Mouse (Mus musculus) heart, postnatal 36 days (tissue): ENCODE measurements at regions not wholly inside any gene's neighbourhood (a gene's known extent, or its start where the extent isn't known, plus 50 kb on each side); places are given as distances from the start of the nearest gene placed in this dataset.
A peak's percentile ranks its signal among the peaks of the same experiment; 100 is the strongest.

Source experiments
- DNase-seq, 2 experiments: peaks; one replicate each; pipeline ENCODE4 v3.0.0; 2021 to 2022
- intact Hi-C: fragments of 180-260 bp; cut with DNase I; formaldehyde crosslinking; loops from one replicate; pipeline ENCODE4 v1.15.1; 2025

DNA sequence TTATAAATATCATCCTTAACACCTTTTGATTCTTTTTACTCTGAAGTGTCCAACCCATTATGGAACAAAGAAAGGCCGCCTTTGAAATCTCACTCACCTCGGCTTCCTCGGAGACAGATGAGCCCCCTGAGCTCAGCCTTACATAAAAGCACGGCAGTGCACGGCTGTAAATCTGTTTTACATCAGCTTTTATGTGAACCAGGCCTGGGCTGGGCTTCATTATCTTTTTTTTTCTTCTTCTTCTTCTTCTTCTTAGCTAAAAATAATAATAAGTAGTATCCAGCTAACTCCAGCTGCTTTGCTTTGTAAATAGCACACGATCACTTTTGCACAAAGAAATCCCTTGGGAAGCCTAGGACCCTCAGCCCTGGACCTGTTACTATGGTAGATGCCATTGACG lies 204.3 kb upstream of the Ntm start:
- DNase-seq: no peak
- intact Hi-C loops: no loop called here

DNA sequence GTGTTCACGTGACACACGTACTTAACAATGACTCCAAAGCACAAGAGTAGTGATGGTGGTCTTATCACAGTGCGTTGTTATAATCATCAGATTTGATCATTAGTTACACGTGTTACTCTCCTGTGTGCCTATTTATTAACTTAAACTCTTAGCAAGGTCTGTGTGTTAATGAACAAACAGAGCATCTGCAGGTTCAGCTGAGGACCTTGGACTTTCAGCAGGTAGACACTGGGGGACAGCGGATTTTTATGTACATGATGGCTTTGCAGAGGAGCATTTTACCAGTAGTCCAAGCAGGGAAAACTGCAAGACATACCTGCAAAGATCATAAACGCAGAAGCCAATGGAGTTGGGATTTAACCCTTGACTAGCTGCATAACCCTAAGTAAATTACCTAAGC lies 211.7 kb upstream of the Ntm start:
- intact Hi-C loops: no loop called here
- DNase-seq: no peak

DNA sequence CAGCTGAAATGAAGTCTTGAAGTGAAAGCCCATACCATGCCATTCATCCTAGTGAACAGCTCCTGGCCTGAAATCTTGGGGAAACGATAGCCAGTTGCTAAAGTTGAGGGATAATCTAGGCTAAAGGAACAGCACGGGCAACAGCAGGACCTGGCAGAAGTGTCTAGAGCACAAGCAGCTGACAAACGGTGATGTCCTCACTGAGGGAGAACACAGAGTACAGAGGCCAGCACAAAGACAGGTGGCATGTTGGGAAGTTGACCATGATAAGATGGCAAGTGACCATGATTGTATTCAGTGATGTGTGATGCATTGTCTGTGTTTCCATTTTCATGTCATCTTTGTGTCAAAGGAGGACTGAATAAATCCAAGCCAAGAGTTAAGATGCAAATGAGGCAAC lies 212.4 kb upstream of the Ntm start:
- no peak for DNase-seq
- intact Hi-C loops: no loop called here

DNA sequence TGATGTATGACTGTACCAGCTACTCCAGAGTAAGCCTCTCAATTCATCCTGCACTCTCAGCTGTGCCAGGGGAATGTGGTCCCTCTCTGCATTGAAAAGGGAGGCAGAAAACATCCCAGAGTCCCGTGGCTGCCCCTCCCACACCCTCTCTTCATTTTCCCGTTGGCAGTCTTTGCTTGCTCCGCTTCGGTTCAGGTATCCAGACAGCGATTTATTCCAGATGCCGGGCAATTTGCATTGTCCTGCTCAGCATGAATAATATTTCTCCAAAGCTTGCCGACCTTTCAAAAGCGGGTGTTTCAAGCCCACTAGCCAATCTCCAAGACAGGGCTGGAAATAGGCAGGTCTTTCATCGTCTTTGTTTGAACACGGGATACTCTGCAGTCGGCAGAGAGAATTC lies 220.5 kb upstream of the Ntm start:
- intact Hi-C loops: no loop called here
- DNase-seq: no peak

DNA sequence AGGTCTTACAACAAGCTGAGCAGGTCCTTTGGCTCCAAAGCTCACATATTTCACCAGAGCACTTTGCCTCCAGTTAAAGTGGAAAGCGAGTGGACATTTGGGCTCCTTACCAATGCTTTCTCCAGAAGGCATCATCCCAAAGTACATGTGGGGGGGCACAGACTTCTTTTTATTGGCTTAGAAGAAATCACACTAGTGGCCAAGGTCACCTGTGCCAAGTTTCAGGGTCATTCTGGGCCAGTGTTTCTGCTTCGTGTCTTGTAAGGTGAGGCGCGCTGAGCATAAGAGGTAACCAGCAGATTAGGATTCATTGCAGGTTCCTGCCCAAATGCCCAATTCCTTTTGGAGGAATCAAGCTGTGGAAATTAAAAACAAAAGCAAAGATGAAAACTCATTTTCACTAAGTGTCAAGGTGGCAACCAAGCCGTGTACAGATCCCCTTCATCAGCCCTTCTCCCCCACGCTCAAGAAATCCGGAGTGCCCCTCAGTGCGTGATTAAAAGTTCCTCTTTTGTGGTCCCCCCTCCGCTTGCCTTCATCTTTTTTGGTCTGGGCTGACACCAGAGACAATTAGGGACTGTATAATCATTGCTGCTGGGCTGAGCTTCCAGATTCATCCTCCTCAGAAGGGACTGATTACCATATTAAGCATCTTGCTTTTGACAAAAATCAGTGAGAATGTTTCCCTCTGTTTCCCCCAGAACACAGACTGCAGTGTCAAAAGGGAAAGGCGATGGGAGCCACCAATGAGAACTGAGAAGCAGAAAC lies 222.2 kb upstream of the Ntm start:
- intact Hi-C loops: no loop called here
- DNase-seq: no peak

DNA sequence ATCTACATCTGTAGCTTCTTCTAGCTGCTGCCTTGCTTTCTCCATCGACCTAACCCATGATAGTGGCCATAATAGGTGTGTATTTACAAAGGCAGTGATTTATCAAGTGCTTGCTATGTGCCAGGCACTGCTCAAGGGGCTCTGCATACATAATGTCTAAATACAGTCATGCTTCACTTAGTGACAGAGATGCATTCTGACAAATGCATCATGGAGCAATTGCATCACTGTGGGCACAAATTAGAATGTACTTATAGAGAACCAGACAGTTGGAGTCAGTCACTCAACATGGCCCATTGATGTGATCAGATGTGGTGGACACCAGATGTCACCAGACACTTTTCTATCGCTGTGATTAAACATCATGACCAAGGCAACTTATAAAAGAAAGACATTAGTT lies 223.3 kb upstream of the Ntm start:
- intact Hi-C loops: no loop called here
- no peak for DNase-seq

DNA sequence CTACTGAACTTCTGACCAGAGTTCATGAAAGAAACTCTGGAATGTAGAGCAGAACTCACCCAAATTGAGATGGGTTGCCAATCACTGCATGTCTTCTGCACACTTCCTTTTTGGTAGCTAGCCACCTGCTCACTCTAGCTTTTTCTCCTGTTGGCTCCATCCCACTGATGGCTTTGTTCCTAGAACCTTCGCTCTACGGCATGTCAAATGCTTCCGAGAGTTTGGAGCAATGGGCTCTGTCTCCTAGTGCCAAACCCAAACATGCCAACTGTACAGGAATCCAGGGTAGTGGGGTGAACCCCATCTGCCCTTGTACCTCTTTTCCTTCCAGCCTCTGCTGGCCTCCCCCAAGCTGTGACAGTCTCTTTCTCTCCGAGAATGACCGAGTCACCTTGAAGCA lies 227.1 kb upstream of the Ntm start:
- DNase-seq: no peak
- intact Hi-C loops: no loop called here

DNA sequence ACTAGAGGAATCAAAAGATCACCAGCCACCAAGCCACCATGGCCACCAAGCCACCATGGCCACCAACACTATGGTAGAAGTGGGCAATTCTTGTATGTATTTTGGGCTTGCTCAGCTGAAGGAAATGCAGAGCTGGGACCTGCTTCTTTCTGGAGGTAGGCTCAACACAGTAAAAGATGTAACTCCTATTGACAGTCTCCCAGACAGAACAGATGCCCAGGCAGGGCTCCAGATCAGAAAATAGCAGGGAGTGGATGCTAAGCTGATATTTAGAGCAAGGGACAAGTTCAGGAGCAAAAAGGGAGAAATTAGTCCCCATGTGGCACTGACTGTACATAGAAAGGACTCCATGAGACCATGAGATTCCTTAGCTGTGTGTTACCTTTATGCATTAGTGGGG lies 228.2 kb upstream of the Ntm start:
- DNase-seq: no peak
- intact Hi-C loops: no loop called here

DNA sequence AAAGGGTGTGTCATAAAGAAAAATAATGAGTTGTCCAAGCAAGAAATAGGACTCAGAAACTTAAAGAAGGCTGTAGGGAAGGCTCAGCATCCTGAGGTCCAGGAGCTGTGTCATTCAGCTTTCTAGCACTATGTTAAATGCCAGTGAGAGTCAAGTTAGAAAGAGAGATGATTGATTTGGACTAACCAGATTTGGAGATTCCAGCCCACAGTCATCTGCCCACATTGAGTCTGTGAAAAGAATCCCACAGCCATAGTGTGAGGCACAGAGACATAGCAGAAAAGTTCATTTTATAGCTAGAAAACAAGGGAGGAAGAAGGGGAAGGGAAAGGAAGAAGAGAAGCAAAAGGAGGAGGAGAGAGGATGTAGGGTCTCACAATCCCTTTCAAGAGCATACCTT lies 229.0 kb upstream of the Ntm start:
- intact Hi-C loops: no loop called here

DNA sequence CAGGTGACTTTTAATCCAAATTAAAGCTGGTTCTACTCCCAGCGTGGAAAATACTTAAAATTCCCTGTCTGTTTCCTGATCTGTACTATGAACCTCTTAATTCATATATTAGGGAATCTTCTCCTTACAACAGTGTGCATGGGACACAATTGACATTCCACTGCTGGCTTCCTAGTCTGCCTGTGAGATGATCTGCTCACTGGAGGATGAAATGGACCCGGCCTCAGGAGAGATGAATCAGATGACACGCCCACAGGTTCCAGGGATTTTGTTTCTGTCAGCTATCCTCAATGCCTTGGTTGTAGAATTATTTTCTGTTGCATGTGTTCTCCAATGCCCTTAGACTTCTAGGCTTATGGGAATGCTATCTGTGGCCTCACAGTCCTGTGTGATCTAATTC lies 231.9 kb upstream of the Ntm start:
- intact Hi-C loops: no loop called here
- no peak for DNase-seq

More for the DNA sequence above, 229.0 kb upstream of the Ntm start:
- no peak for DNase-seq

DNA sequence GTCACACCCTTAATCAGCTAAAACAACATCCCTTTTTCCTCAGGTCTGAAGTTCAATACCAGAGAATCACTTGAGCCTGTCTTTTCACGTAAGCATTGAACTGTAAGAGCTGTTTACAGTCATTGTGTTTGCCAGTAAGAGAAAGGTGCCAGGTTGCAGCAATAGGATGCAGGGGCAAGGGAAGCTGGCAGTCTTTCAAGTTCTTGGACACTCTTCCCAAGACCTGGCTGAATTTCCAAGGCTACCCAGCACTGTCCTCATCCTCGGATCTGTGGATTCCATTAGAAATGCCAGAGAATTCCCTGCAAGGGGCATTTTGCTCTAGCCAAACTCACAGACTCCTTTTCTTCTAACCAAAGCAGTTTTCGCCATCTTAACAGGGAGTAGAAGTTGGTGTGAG lies 224.5 kb upstream of the Snx19 start:
- DNase-seq: no peak
- intact Hi-C loops: no loop called here

DNA sequence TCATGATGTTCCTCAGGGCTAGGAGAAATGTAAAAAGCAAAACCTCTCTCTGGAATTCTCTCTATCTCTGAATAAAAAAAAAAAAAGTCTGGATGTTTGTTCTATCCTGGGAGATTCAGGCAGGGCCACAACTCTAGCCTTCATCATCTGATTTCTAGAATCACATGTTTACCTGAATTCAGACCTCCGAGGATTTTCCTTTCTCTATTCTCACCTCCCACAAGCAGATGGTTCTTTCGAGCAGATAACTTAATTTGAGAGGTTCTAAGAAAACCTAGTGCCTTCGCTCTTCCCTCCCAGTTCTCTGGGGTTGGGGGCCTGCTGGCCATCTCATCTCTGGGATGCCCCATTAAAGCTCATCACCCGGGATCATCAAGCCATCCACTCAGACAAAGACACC lies 219.3 kb upstream of the Snx19 start:
- no peak for DNase-seq
- intact Hi-C loops: no loop called here

DNA sequence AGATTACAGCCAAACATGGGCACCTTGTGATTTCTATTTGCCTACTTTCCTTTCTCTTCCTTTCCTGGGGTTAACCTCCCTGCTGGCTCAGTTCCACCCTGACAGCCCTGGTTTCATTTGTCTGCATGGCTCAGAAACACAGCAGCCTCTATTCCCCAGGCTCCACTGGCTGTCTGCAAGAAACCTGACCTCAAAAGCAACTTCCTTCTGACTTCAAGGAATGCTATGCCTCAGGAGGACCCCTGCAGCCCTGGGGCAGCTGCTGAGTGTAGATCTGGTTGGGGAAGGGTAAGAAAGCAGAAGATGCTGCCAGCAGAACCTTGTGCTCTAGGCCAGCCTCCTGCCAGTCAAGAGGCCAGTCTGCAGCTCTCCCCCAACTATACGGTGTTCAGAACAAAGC lies 217.1 kb upstream of the Snx19 start:
- intact Hi-C loops: no loop called here
- no peak for DNase-seq

DNA sequence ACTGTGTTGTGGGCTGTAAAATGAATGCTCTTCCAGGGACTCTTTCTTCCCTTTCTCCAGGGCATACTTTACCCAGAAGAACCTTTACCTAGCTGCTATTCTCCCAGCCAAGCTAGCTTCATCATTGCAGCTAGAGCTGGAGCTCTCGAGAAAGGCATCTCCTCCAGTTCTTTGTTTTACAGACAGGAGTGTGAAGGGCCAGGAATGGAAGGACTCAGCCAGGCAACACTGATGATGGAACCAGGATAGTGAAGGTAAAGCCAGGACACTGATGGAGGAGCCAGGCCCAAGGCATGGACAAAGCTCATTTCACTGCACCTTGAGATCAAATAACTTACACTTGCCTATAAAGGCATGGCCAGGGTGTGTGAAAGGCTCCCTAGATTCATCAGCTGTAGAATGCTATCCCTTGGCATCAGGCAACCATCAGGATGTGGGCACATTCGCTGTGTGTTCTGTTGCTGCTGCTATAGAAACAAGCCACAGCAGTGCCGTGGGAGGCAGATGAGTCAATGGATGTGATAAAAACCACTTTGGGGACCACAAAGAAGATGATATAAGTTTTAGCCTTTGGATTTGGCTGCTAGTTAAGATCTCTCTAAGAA lies 214.3 kb upstream of the Snx19 start:
- DNase-seq: no peak
- intact Hi-C loops: no loop called here

DNA sequence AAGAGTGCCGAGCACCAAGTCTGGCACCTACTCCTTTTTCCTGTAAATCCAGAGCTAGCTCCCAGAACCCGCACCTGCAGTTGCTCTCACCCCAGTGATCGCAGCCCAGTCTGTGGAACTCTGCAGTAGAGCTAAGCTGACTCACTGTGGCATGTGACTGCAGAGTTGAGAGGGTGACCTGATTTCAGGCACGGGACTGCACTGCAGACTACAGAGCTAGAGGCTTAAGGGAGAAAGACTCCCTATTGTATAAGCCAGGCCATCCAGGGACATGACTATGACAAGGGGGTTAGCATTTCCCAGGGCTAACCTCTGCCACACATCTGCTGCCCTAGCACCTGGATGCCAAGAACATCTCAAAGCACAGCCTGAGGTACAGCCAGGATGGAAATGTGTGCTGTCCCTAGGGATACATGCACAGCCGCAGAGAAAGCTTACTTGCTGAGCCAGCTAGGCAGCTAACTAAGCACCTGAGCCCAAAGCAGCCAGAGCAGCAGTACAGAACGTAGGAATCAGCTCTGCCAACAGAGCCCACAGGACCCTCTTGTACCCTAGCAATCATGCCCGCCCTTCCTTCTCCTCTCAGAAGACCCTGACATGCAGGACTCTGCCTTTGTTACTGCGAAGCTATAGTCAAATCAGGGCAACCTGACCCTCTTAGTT lies 192.3 kb upstream of the Snx19 start:
- intact Hi-C loops: no loop called here
- DNase-seq: peak; percentile 8 to 13

DNA sequence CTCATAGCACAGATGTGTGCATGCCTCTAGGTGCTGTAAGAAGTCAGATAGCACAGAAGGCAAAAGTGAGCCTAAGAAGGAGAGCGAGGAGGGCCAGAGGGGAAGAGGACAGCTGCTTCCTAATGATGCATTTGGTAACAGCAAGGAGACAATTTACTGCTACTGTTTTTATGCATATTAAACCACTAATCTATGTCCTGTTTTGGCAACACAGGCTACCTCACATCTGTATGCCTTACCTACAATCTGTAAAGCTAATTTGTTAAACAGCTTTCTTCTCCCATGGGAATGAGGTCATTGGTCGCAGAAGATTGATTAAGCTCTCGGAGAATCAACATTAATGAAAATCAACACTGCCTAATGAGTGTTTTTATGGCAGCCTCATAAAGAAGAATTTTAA lies 191.1 kb upstream of the Snx19 start:
- intact Hi-C loops: no loop called here
- no peak for DNase-seq

DNA sequence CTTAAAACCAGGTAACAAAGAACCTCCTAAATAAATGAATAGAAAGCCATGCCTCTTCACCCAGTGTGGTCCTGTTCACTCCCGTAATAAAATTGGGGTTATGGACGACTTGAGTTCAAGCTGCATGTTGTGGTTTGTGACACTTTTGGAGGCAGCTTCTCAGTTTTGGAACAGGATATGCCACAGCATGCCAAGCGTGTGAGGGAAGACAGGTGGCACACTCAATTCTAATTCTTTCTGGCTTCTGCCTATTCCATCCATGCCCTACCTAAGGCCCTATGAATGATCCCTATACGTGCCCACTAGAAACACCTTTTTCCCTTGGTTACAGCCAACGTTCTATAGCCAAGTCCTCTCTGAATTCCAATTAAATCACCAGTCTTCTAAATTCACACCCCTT lies 184.8 kb upstream of the Snx19 start:
- intact Hi-C loops: no loop called here

DNA sequence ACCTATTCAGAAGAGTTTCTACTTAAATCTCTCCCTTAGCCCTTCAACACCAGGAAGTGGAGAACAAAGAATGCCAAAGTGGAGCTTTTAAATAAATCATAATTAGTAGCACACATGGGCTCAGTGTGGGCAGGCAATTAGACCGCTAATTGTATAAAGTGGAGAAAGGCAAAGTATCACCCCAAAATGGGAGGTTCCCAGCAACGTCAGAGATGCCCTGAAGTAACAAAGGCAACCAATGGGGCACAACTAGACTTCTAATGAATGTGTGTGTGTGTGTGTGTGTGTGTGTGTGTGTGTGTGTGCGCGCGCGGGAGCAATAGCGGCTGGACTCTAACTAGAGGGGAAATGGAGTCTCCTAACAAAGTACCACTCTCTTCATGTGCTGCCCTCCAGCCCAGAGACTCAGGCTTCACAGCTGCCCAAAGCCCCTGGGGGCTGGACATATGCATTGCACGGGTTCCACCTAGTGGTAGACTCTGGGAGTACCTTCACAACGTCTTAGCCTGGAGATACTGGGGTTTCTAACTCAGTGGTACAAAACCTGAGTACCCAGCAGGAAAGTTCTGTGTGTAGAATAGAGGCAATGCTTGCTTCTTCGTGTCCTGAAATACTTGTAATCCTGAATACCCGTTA lies 162.3 kb upstream of the Snx19 start:
- intact Hi-C loops: loop anchor here (1.0 to 10.0 kb wide), 3 partner anchors 140 to 604 kb away; no protein-coding TSS in a partner anchor
- DNase-seq: peak; percentile 28 to 43

More for the DNA sequence above, 184.8 kb upstream of the Snx19 start:
- DNase-seq: no peak

DNA sequence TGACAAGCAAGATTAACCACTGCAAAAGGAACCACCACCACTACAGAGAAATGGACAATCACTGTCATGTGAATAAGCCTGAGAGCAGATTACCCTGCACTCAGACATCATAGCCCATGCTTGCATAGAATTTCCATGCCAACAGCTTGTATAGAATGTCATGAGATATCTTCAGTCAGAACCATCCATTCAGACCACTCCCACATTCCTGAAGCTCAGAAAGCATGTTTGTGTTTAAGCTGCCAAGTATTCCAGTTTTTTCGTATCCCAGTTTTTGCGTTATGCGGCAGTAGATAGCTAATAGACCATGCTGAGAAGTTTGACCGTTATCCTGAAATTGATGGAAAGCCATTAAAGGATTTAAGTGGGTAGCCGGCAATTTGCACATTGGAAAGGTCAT lies 155.8 kb upstream of the Snx19 start:
- intact Hi-C loops: no loop called here
- no peak for DNase-seq

DNA sequence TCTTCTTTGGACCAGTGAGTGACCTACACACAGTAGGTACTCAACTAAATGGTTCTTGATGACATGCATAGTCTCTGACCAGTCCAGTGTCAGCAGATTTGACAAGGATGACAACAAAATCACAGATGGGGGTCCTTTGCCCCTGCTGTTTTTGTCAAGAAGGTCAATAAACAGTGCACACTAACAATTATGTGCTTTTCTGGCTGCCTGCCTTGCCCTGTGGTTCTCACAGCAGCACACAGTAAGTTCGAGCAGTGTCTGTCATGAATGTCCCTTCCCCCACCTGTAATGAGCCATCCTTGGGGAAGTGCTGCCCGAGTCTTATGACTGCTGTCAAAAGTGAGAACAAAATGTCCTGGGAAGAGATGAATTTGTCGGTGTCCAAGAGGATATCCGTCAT lies 153.1 kb upstream of the Snx19 start:
- no peak for DNase-seq
- intact Hi-C loops: no loop called here

DNA sequence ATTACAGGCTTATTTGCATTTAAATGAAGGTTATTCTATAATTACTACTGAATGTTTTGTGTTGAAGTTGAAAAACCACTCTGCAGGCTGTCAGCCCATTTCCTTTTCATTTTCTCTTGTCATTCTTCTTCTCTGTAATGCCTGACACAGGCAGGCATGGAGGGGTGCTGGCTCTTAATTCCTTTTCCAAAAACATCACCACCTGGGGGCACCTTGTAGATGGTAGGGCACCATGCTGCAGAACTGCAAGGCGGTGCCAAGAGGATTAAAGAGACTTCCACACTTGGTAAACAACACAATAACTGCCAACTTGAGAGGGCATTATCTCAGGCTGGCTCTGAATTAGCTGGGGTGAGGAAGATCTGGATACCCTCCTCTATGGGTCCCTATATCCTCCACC lies 148.7 kb upstream of the Snx19 start:
- DNase-seq: no peak
- intact Hi-C loops: no loop called here
